Mouse (Mus musculus): ENCODE measurements around the gene 2310061I04Rik. TPM values are rescaled to one million over a fixed set of nuclear protein-coding genes. Genes with fewer than 3 reads are reported as not detected.

The 2310061I04Rik gene
- polyA plus RNA-seq, 1 experiment from 2014 or later = 48.7 TPM

GRCm38 (mm10) chr17:35866281-35866831, 30.9 kb downstream of the 2310061I04Rik start:
- Histone ChIP-seq H3K27ac (peak overlapping the region; percentile 98), H3K4me1 (replicated peaks) (peaks cover 64% of the 10 kb centered on the region), H3K27me3 (no peaks in the 10 kb centered on the region), H3K9ac (peak overlapping the region; percentile 94), H3K9me3 (no peaks in the 10 kb centered on the region), H3K4me3 (peak overlapping the region; percentile 67), H3K36me3 (peaks cover 8% of the 10 kb centered on the region), H3K4me2 (peak overlapping the region; percentile 100)
- 1% methylated on average over 37 of the region's 38 CpGs for WGBS
- peak; percentile 24 for ATAC-seq (ENCODE audit: low FRiP score)

- H3K9me3 ChIP-seq = no peaks in the 10 kb centered on the region
- peak within 1 kb of the TSS; percentile 94 for H3K9ac ChIP-seq
- no peaks in the 10 kb centered on the region for H3K27me3 ChIP-seq
- H3K4me1 ChIP-seq (replicated peaks) = peaks cover 60% of the 10 kb centered on the region
- peaks cover 4% of the 10 kb centered on the region for H3K36me3 ChIP-seq
- peak within 1 kb of the TSS; percentile 98 for H3K27ac ChIP-seq
- peak; percentile 68 for ATAC-seq (ENCODE audit: low FRiP score)
- under 1% methylated on average over 45 of the region's 48 CpGs for WGBS
- peak within 1 kb of the TSS; percentile 100 for H3K4me2 ChIP-seq
- H3K4me3 ChIP-seq = peak within 1 kb of the TSS; percentile 67
Measured at GRCm38 (mm10) chr17:35865481-35866280, 31.6 kb downstream of the 2310061I04Rik start, which contains the start of gene Ppp1r18. Ppp1r18 (plus strand) TSS chr17:35865593.

GRCm38 (mm10) chr17:35864832-35865353, 32.3 kb downstream of the 2310061I04Rik start:
- Histone ChIP-seq H3K4me2 (peak overlapping the region; percentile 100), H3K36me3 (no peaks in the 10 kb centered on the region), H3K4me1 (replicated peaks) (peaks cover 56% of the 10 kb centered on the region), H3K4me3 (peak overlapping the region; percentile 67), H3K27ac (peak overlapping the region; percentile 98), H3K27me3 (no peaks in the 10 kb centered on the region), H3K9me3 (no peaks in the 10 kb centered on the region), H3K9ac (peak overlapping the region; percentile 94)
- ATAC-seq (ENCODE audit: low FRiP score) = no peak
- 25% methylated on average over 10 of the region's 10 CpGs for WGBS

DNA sequence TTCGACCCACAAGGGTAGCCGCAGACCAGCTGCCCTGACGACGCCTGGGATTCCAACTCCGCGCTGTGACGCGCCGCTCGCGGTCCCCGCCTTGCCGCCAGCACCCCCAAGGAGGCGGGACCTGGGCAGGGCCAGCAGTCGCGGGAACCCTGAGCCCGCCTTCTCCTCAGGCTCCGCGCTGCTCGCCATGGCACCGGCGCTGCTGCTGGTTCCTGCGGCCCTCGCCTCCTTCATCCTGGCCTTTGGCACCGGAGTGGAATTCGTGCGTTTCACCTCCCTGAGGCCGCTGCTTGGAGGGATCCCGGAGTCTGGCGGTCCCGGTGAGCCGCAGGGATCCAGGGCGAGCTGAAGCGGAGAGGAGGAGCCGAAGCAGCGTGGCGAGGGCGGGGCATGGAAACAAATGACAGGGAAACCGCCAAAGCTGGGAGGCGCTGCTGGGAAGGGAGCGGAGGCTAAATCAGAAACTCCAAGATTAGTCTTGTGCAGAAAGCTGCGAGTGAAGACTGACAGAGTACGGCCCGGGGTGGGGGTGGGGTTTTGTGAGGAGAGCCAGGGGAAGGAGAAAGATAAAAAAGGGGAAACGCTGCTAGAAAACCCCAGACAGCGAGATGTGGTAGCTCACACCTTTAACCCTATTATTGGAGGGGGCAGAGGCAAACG, 35.9 kb downstream of the 2310061I04Rik start, which contains the start of gene Nrm:
TSS of gene Nrm (plus strand) at position 121 of the 660 bp plus-strand sequence.
- peak within 1 kb of the TSS; percentile 63 for H3K4me2 ChIP-seq
- H3K27me3 ChIP-seq = no peaks in the 10 kb centered on the region
- peaks cover 26% of the 10 kb centered on the region for H3K4me1 ChIP-seq (replicated peaks)
- peak within 1 kb of the TSS; percentile 98 for H3K27ac ChIP-seq
- peak within 1 kb of the TSS; percentile 73 for H3K4me3 ChIP-seq
- peak; percentile 91 for ATAC-seq (ENCODE audit: low FRiP score)
- peaks cover 19% of the 10 kb centered on the region for H3K36me3 ChIP-seq
- under 1% methylated on average over 47 of the region's 47 CpGs for WGBS
- H3K9me3 ChIP-seq = no peaks in the 10 kb centered on the region
- peak within 1 kb of the TSS; percentile 82 for H3K9ac ChIP-seq

DNA sequence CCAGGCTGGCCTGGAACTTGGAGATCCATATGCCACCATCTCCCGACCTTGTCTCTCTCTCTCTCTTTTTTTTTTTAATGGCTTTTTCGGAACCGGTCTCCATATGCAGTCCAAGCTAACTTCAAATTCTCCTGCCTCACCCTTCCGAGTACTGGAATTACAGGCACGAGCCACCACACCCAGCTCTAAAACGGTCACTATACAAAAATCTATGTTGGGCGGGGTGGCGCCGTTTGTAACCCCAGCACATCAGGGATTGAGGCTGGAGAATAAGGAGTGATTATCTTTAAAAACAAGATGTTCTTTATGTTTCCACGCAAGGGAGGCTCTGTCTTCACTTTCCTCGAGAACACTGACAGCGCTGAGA, 36.4 kb downstream of the 2310061I04Rik start:
- H3K27me3 ChIP-seq = no peaks in the 10 kb centered on the region
- peak overlapping the region; percentile 82 for H3K9ac ChIP-seq
- 5% methylated on average over 12 of the region's 12 CpGs for WGBS
- H3K4me2 ChIP-seq = peak overlapping the region; percentile 63
- peak overlapping the region; percentile 98 for H3K27ac ChIP-seq
- H3K36me3 ChIP-seq = peaks cover 19% of the 10 kb centered on the region
- peak; percentile 4; the same call in 1 of the 2 replicates for ATAC-seq (ENCODE audit: low FRiP score)
- H3K9me3 ChIP-seq = no peaks in the 10 kb centered on the region
- H3K4me3 ChIP-seq = peak overlapping the region; percentile 73
- peaks cover 26% of the 10 kb centered on the region for H3K4me1 ChIP-seq (replicated peaks)

- 61% methylated on average over 2 of the region's 2 CpGs for WGBS
- Histone ChIP-seq H3K36me3 (peaks cover 21% of the 10 kb centered on the region), H3K4me2 (peak overlapping the region; percentile 63; the same call in 1 of the 2 replicates), H3K27me3 (no peaks in the 10 kb centered on the region), H3K9ac (no peak overlapping the region), H3K9me3 (no peaks in the 10 kb centered on the region), H3K27ac (no peak overlapping the region), H3K4me1 (replicated peaks) (peaks cover 22% of the 10 kb centered on the region), H3K4me3 (no peak overlapping the region)
- ATAC-seq (ENCODE audit: low FRiP score) = no peak
Measured at GRCm38 (mm10) chr17:35859835-35860234, 37.4 kb downstream of the 2310061I04Rik start.

GRCm38 (mm10) chr17:35859371-35859770, 37.9 kb downstream of the 2310061I04Rik start:
- Histone ChIP-seq H3K4me3 (no peak overlapping the region), H3K36me3 (peaks cover 26% of the 10 kb centered on the region), H3K4me2 (no peak overlapping the region), H3K27me3 (no peaks in the 10 kb centered on the region), H3K9me3 (no peaks in the 10 kb centered on the region), H3K27ac (no peak overlapping the region), H3K9ac (no peak overlapping the region), H3K4me1 (replicated peaks) (peaks cover 17% of the 10 kb centered on the region)
- 93% methylated on average over 1 of the region's 1 CpGs for WGBS
- no peak for ATAC-seq (ENCODE audit: low FRiP score)

DNA sequence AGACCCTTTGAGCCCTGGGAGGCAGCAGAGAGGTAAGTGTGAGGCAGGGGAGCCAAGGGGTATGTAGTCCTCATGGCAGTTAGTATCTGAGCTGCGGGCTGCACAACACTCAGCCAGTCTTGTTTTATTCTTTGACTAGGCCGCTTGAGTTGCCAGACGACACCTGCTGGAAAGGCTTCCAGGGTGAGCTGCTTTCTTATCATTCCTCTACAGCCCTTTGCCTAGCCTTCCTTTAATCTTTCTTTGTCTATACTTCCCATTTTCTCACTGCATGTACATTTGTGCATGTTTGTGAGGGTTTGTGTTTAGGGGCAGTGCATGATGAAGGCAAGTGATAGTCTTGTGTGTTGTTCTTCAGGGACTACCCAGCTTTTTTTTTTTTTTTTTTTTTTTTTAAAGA, 46.3 kb downstream of the 2310061I04Rik start:
- ATAC-seq (ENCODE audit: low FRiP score) = no peak
- Histone ChIP-seq H3K4me1 (replicated peaks) (no peaks in the 10 kb centered on the region), H3K36me3 (peaks cover 88% of the 10 kb centered on the region), H3K27me3 (no peaks in the 10 kb centered on the region), H3K4me2 (no peak overlapping the region), H3K4me3 (no peak overlapping the region), H3K9ac (0 out of 2 replicates have a peak overlapping the region, but pooled peaks have one; percentile 15), H3K9me3 (no peaks in the 10 kb centered on the region), H3K27ac (no peak overlapping the region)
- 94% methylated on average over 3 of the region's 3 CpGs for WGBS

- H3K9ac ChIP-seq = no peak overlapping the region
- no peak overlapping the region for H3K27ac ChIP-seq
- no peaks in the 10 kb centered on the region for H3K27me3 ChIP-seq
- H3K36me3 ChIP-seq = peaks cover 82% of the 10 kb centered on the region
- WGBS = 67% methylated on average over 1 of the region's 1 CpGs
- no peak for ATAC-seq (ENCODE audit: low FRiP score)
- no peaks in the 10 kb centered on the region for H3K9me3 ChIP-seq
- no peak overlapping the region for H3K4me3 ChIP-seq
- H3K4me2 ChIP-seq = no peak overlapping the region
- no peaks in the 10 kb centered on the region for H3K4me1 ChIP-seq (replicated peaks)
Measured at GRCm38 (mm10) chr17:35848112-35848511, 49.1 kb downstream of the 2310061I04Rik start.

- H3K9me3 ChIP-seq = no peaks in the 10 kb centered on the region
- no peak overlapping the region for H3K9ac ChIP-seq
- H3K4me1 ChIP-seq (replicated peaks) = peaks cover 31% of the 10 kb centered on the region
- H3K36me3 ChIP-seq = peaks cover 39% of the 10 kb centered on the region
- ATAC-seq (ENCODE audit: low FRiP score) = no peak
- no peak overlapping the region for H3K4me3 ChIP-seq
- no peaks in the 10 kb centered on the region for H3K27me3 ChIP-seq
- no peak overlapping the region for H3K4me2 ChIP-seq
- no peak overlapping the region for H3K27ac ChIP-seq
- 96% methylated on average over 3 of the region's 3 CpGs for WGBS
Measured at GRCm38 (mm10) chr17:35843514-35843913, 53.7 kb downstream of the 2310061I04Rik start.

Data from hindbrain, embryonic 13.5 days (tissue).